Mouse (Mus musculus) neural tube, embryonic 15.5 days (tissue): ENCODE measurements at regions not wholly inside any gene's neighbourhood (a gene's known extent, or its start where the extent isn't known, plus 50 kb on each side); places are given as distances from the start of the nearest gene placed in this dataset.

ENCODE experiments used
- ATAC-seq: fragments of 200-750 bp; cut with Nextera tagmentation; 2 replicates; pipeline ENCODE4 v1.8.0; 2017; ENCODE audit warnings: mild to moderate bottlenecking, moderate TSS enrichment, moderate library complexity; ENCODE audit not compliant: low FRiP score
- H3K27ac ChIP-seq: fragments of 300-500 bp; sonication (generic); replicated peaks from 2 replicates; pipeline ENCODE4 v1.5.1; 2015; ENCODE audit warnings: mild to moderate bottlenecking, inconsistent platforms
- H3K27me3 ChIP-seq: fragments of 300-500 bp; sonication (generic); replicated peaks from 2 replicates; pipeline ENCODE4 v1.6.1; 2015; ENCODE audit warnings: inconsistent platforms
- H3K36me3 ChIP-seq: fragments of 300-500 bp; sonication (generic); 2 replicates; pipeline ENCODE4 v1.6.1; 2015; ENCODE audit warnings: inconsistent platforms
- H3K4me1 ChIP-seq: fragments of 300-500 bp; sonication (generic); 2 replicates; pipeline ENCODE4 v1.6.1; 2015; ENCODE audit warnings: inconsistent platforms
- H3K4me2 ChIP-seq: fragments of 300-500 bp; sonication (generic); 2 replicates; pipeline ENCODE4 v1.6.1; 2015; ENCODE audit warnings: inconsistent platforms, mild to moderate bottlenecking, moderate library complexity
- H3K4me3 ChIP-seq: fragments of 300-500 bp; sonication (generic); replicated peaks from 2 replicates; pipeline ENCODE4 v1.5.1; 2015; ENCODE audit warnings: mild to moderate bottlenecking, inconsistent platforms
- H3K9ac ChIP-seq: fragments of 300-500 bp; sonication (generic); replicated peaks from 2 replicates; pipeline ENCODE4 v1.6.1; 2015; ENCODE audit warnings: mild to moderate bottlenecking, inconsistent platforms
- H3K9me3 ChIP-seq: fragments of 300-500 bp; sonication (generic); replicated peaks from 2 replicates; pipeline ENCODE4 v1.6.1; 2016; ENCODE audit warnings: inconsistent platforms
- WGBS: fragments of 180-500 bp; shearing (Covaris S2); methylation state at CpG from one replicate; pipeline ENCODE4 v1.1.7; 2015; ENCODE audit warnings: mixed read lengths; 5-methylcytosine and 5-hydroxymethylcytosine counted together

- Histone ChIP-seq H3K4me2 (no peak overlapping the region), H3K9ac (no peak overlapping the region), H3K36me3 (no peaks in the 10 kb centered on the region), H3K9me3 (no peaks in the 10 kb centered on the region), H3K4me1 (0 out of 2 replicates have a peak, but pooled peaks cover 2% of the 10 kb centered on the region), H3K4me3 (no peak overlapping the region), H3K27me3 (no peaks in the 10 kb centered on the region), H3K27ac (no peak overlapping the region)
- WGBS, result 64% methylated on average over 5 of the region's 5 CpGs
- no peak for ATAC-seq
These were observed 174.2 kb downstream of the Mroh4 start for GRCm38 (mm10) chr15:74461935-74462334.

- Histone ChIP-seq H3K4me3 (no peak overlapping the region), H3K36me3 (no peaks in the 10 kb centered on the region), H3K9me3 (no peaks in the 10 kb centered on the region), H3K27me3 (no peaks in the 10 kb centered on the region), H3K9ac (no peak overlapping the region), H3K4me2 (no peak overlapping the region), H3K4me1 (peaks cover 8% of the 10 kb centered on the region; the same call in 1 of the 2 replicates), H3K27ac (no peak overlapping the region)
- WGBS, result 57% methylated on average over 12 of the region's 12 CpGs
- ATAC-seq, result no peak
These were observed 176.7 kb downstream of the Mroh4 start for GRCm38 (mm10) chr15:74459345-74459975.

GRCm38 (mm10) chr15:74458940-74459339, 177.2 kb downstream of the Mroh4 start:
- no peak overlapping the region for H3K27ac ChIP-seq
- no peaks in the 10 kb centered on the region for H3K36me3 ChIP-seq
- no peak overlapping the region for H3K4me2 ChIP-seq
- WGBS, result 90% methylated on average over 9 of the region's 9 CpGs
- no peaks in the 10 kb centered on the region for H3K27me3 ChIP-seq
- H3K9ac ChIP-seq, result no peak overlapping the region
- no peak overlapping the region for H3K4me3 ChIP-seq
- H3K9me3 ChIP-seq, result no peaks in the 10 kb centered on the region
- peaks cover 8% of the 10 kb centered on the region; the same call in 1 of the 2 replicates for H3K4me1 ChIP-seq
- ATAC-seq, result no peak

GRCm38 (mm10) chr15:74457965-74458364, 178.2 kb downstream of the Mroh4 start:
- Histone ChIP-seq H3K27me3 (no peaks in the 10 kb centered on the region), H3K9me3 (no peaks in the 10 kb centered on the region), H3K4me3 (no peak overlapping the region), H3K4me2 (no peak overlapping the region), H3K27ac (no peak overlapping the region), H3K4me1 (peaks cover 8% of the 10 kb centered on the region; the same call in 1 of the 2 replicates), H3K9ac (no peak overlapping the region), H3K36me3 (no peaks in the 10 kb centered on the region)
- 88% methylated on average over 3 of the region's 3 CpGs for WGBS
- no peak for ATAC-seq

- Histone ChIP-seq H3K4me3 (no peak overlapping the region), H3K27me3 (no peaks in the 10 kb centered on the region), H3K9ac (no peak overlapping the region), H3K27ac (no peak overlapping the region), H3K36me3 (no peaks in the 10 kb centered on the region), H3K4me1 (peaks cover 8% of the 10 kb centered on the region; the same call in 1 of the 2 replicates), H3K4me2 (no peak overlapping the region), H3K9me3 (no peaks in the 10 kb centered on the region)
- 84% methylated on average over 6 of the region's 6 CpGs for WGBS
- ATAC-seq, result no peak
These were observed 179.5 kb downstream of the Mroh4 start for GRCm38 (mm10) chr15:74456675-74457040.

- WGBS, result 64% methylated on average over 11 of the region's 11 CpGs
- H3K9ac ChIP-seq, result no peak overlapping the region
These were observed 180.1 kb downstream of the Mroh4 start for GRCm38 (mm10) chr15:74455921-74456674.

GRCm38 (mm10) chr15:74454543-74454942, 181.6 kb downstream of the Mroh4 start:
- H3K27ac ChIP-seq, result no peak overlapping the region
- no peak for ATAC-seq

More at GRCm38 (mm10) chr15:74455921-74456674, 180.1 kb downstream of the Mroh4 start:
- Histone ChIP-seq H3K4me2 (no peak overlapping the region), H3K36me3 (no peaks in the 10 kb centered on the region), H3K9me3 (no peaks in the 10 kb centered on the region), H3K27me3 (no peaks in the 10 kb centered on the region), H3K4me3 (no peak overlapping the region), H3K27ac (no peak overlapping the region), H3K4me1 (peaks cover 8% of the 10 kb centered on the region; the same call in 1 of the 2 replicates)
- ATAC-seq, result no peak

GRCm38 (mm10) chr15:74453810-74454209, 182.3 kb downstream of the Mroh4 start:
- no peak for ATAC-seq
- H3K9ac ChIP-seq, result no peak overlapping the region
- no peak overlapping the region for H3K4me3 ChIP-seq
- H3K9me3 ChIP-seq, result no peaks in the 10 kb centered on the region
- H3K27ac ChIP-seq, result no peak overlapping the region
- WGBS, result 84% methylated on average over 6 of the region's 6 CpGs
- no peaks in the 10 kb centered on the region for H3K36me3 ChIP-seq
- H3K4me1 ChIP-seq, result peaks cover 10% of the 10 kb centered on the region; the same call in 1 of the 2 replicates
- H3K27me3 ChIP-seq, result no peaks in the 10 kb centered on the region
- H3K4me2 ChIP-seq, result no peak overlapping the region

More at GRCm38 (mm10) chr15:74454543-74454942, 181.6 kb downstream of the Mroh4 start:
- no peak overlapping the region for H3K4me3 ChIP-seq
- no peak overlapping the region for H3K4me2 ChIP-seq
- no peaks in the 10 kb centered on the region for H3K36me3 ChIP-seq
- no peaks in the 10 kb centered on the region for H3K27me3 ChIP-seq
- no peak overlapping the region for H3K9ac ChIP-seq
- WGBS, result 76% methylated on average over 3 of the region's 3 CpGs
- H3K9me3 ChIP-seq, result no peaks in the 10 kb centered on the region
- H3K4me1 ChIP-seq, result peaks cover 12% of the 10 kb centered on the region; the same call in 1 of the 2 replicates

GRCm38 (mm10) chr15:74452426-74452825, 183.7 kb downstream of the Mroh4 start:
- H3K9ac ChIP-seq, result no peak overlapping the region
- H3K9me3 ChIP-seq, result no peaks in the 10 kb centered on the region
- no peak for ATAC-seq
- no peak overlapping the region for H3K27ac ChIP-seq
- peaks cover 10% of the 10 kb centered on the region; the same call in 1 of the 2 replicates for H3K4me1 ChIP-seq
- no peak overlapping the region for H3K4me2 ChIP-seq
- no peak overlapping the region for H3K4me3 ChIP-seq
- no peaks in the 10 kb centered on the region for H3K27me3 ChIP-seq
- WGBS, result 86% methylated on average over 3 of the region's 3 CpGs
- no peaks in the 10 kb centered on the region for H3K36me3 ChIP-seq

- Histone ChIP-seq H3K4me1 (peaks cover 5% of the 10 kb centered on the region; the same call in 1 of the 2 replicates), H3K36me3 (no peaks in the 10 kb centered on the region), H3K9ac (no peak overlapping the region), H3K9me3 (no peaks in the 10 kb centered on the region), H3K4me3 (no peak overlapping the region), H3K4me2 (no peak overlapping the region), H3K27ac (no peak overlapping the region), H3K27me3 (no peaks in the 10 kb centered on the region)
- ATAC-seq, result no peak
- 74% methylated on average over 13 of the region's 13 CpGs for WGBS
These were observed 194.3 kb downstream of the Mroh4 start for GRCm38 (mm10) chr15:74441889-74442288.

- no peaks in the 10 kb centered on the region for H3K4me1 ChIP-seq
- ATAC-seq, result no peak
- no peak overlapping the region for H3K4me3 ChIP-seq
- H3K9ac ChIP-seq, result no peak overlapping the region
- no peaks in the 10 kb centered on the region for H3K27me3 ChIP-seq
- no peak overlapping the region for H3K27ac ChIP-seq
- 87% methylated on average over 6 of the region's 6 CpGs for WGBS
- H3K9me3 ChIP-seq, result no peaks in the 10 kb centered on the region
- no peak overlapping the region for H3K4me2 ChIP-seq
- H3K36me3 ChIP-seq, result no peaks in the 10 kb centered on the region
These were observed 209.2 kb downstream of the Mroh4 start for GRCm38 (mm10) chr15:74426989-74427388.

GRCm38 (mm10) chr15:74423001-74423400, 213.2 kb downstream of the Mroh4 start:
- no peak overlapping the region for H3K9ac ChIP-seq
- WGBS, result 90% methylated on average over 3 of the region's 3 CpGs
- H3K27me3 ChIP-seq, result no peaks in the 10 kb centered on the region
- H3K9me3 ChIP-seq, result no peaks in the 10 kb centered on the region
- ATAC-seq, result no peak
- no peaks in the 10 kb centered on the region for H3K4me1 ChIP-seq
- no peak overlapping the region for H3K27ac ChIP-seq
- H3K4me3 ChIP-seq, result no peak overlapping the region
- no peaks in the 10 kb centered on the region for H3K36me3 ChIP-seq
- H3K4me2 ChIP-seq, result no peak overlapping the region
